Mouse (Mus musculus): ENCODE measurements around the gene Ago4.

Gene Ago4

GRCm38 (mm10) chr4:126526164-126526563, 7.1 kb downstream of the Ago4 start:
- no peak for DNase-seq (ENCODE audit: low spot score)

- DNase-seq (ENCODE audit: low spot score): no peak
These were observed 20.8 kb downstream of the Ago4 start for GRCm38 (mm10) chr4:126512308-126513066.

DNA sequence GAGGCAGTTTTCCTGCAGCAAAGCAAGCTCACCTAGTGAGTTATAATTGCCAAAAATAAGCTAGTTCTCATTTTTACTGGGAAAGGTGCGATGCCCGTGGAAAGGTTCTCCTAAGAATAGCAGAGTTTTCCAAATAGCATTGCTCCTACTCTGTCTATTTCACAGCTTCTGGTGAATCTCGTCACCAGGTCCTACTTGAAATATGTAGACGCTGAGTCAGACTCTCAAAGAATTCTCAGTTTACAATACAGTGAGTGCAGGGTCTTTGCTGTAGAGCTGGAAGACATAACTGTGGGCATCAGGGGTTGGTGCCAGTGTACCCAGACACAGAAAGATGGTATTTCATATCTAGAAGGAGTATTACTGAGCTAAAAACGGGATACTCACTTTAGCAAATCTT, 22.3 kb downstream of the Ago4 start:
- no peak for DNase-seq (ENCODE audit: low spot score)

- DNase-seq (ENCODE audit: low spot score): no peak
These were observed 24.2 kb downstream of the Ago4 start for GRCm38 (mm10) chr4:126509072-126509471.

DNA sequence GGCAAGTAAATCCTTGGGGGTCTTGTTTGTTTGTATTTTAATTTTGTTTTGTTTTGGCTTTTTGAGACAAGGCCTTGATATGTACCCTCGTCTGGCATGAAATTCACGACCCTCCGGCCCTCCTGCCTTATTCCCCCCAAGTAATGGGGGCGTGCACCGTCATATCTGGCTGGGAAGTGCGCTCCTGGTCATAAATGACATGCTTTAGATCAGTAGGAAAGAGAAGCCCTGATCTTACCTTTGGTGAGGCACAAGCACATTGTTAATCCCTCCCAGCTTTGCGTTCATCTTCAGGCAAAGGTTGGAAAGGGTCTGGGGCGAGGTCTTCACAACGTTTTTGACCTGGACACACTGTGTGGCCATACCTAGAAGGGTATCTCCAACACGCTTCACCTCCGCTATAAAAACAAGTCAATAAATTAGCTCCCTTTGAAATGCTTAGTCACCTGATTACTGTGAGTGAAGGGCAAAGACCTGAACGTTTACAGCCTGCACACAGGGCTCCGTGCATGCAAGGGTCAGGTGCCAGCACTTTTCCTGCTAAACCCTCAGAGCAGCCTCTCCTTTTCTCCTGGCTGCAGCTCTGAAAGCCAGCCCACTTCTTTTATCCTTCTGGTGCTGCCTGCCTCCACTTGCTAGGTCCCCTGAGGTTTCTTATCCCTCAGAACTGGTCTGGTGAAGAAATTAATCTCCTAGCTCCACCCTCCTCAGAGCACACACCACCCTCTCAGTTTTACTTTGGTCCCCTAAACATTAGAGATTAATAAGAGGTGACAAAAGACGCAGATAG, 25.0 kb downstream of the Ago4 start:
- DNase-seq (ENCODE audit: low spot score): no peak

GRCm38 (mm10) chr4:126502977-126503309, 30.3 kb downstream of the Ago4 start:
- DNase-seq (ENCODE audit: low spot score): no peak

GRCm38 (mm10) chr4:126502141-126502976, 30.9 kb downstream of the Ago4 start:
- no peak for DNase-seq (ENCODE audit: low spot score)

DNA sequence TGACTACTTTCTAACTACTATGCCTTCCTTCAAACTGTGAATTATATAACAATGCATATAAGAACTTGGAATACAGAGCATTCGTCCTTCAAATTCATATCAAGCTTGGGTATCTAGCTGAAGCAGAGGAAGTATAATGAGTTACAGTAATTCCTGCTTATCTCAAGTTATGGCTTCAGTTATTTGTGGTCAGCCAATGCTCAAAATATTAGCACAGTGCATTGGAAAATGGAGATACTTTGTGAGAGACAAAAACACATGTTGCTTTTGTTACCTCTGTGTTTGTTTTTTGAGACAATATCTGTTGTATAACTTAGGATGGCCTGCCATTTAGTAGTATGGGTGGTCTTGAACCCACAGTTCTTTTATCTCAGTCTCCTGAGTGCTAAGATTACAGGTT, 34.7 kb downstream of the Ago4 start:
- DNase-seq (ENCODE audit: low spot score): no peak

- no peak for DNase-seq (ENCODE audit: low spot score)
These were observed 36.3 kb downstream of the Ago4 start for GRCm38 (mm10) chr4:126496963-126497362.

- no peak for DNase-seq (ENCODE audit: low spot score)
These were observed 37.1 kb downstream of the Ago4 start for GRCm38 (mm10) chr4:126495942-126496790.

DNA sequence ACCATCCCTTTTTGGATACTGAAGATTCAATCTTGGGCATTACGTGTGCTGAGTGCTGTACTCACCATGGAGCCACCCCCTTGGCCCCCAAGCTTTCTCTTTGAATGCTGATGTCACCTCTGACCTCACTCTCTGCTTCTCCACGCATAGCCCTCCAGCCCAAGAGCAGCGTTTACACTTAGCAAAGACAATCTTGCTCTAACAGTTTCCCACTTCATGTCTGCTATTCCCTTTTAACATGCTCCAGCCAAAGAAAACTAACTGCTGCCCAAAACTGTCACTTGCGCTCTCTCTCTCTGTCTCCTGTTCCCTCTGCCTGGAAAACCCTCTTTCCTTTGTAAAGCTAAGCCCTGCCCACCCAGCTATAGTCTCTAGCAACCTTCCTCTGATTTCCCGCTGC, 37.8 kb downstream of the Ago4 start:
- no peak for DNase-seq (ENCODE audit: low spot score)

DNA sequence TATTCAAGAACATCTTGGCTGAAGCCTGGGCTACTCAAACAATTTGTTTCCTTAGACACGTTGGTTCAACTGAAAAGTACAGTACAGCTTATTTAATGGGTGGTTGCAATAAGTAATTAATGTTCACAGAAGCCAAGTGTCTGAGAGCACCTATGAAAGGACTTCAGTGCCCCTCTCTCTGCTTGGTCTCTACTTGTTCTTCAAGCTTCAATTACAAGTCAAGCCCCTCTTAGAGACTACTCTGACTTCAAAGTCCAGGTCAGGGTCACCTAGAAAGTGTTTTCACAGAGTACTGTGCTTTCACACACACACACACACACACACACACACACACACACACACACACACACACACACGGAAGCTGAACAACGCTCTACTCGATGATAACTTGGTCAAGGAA, 39.9 kb downstream of the Ago4 start:
- DNase-seq (ENCODE audit: low spot score): no peak

DNA sequence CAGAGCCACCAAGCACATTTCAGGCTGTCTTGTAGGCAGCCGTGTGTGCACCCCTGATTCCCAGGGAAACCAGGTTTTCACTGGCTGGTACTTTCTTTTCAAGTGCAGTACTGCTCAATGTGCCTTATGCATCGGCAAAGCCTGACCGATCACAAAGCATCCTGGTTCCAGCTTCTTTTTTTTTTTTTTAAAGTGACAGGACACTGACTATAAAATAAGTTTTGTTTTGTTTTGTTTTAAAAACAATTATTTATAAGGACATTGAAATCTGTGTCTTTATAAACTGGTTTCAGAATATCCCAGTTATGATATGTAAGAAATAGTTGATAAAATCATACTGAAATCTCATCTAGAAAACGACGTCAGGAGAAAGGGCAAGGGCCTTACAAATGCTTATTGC, 41.3 kb downstream of the Ago4 start:
- no peak for DNase-seq (ENCODE audit: low spot score)

- no peak for DNase-seq (ENCODE audit: low spot score)
These were observed 42.5 kb downstream of the Ago4 start for GRCm38 (mm10) chr4:126490726-126491125.

DNA sequence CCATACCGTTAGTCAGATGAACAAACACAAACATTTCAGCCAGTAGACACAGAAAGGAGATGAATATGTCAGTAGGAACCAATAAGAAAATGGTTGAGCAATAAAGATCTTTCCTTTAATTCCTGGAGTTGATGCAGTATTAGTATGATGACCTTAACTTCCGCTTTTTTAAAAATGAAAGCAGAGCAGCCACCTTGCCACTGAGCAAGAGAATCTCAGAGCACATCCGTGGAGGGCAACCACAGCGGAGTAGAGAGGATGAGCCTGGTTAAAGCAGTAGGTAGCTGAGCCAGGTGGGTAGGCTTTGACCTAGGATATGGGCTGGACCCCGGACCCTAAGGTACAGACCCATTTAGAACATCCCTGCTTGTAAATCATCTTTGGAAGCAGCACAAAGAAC, 43.5 kb downstream of the Ago4 start:
- DNase-seq (ENCODE audit: low spot score): no peak

GRCm38 (mm10) chr4:126486217-126486616, 47.1 kb downstream of the Ago4 start:
- no peak for DNase-seq (ENCODE audit: low spot score)

- no peak for DNase-seq (ENCODE audit: low spot score)
These were observed 48.2 kb downstream of the Ago4 start for GRCm38 (mm10) chr4:126485065-126485464.

DNA sequence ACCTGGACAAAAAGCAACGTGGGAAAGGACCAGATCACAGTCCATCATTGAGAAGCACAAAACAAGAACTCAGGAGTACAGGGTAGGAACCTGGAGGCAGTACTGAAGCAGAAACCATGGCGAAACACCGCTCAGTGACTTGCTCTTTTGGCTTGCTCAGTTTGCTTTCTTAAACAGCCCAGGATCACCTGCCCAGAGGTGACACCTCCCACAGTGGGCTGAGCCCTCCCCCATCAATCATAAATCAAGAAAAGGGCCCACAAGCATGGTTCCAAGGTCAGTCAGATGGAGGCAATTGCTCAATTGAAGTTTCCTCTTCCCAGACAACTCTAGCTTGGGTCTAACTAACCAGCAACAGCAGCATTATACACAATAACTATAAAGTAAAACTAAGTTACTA, 49.4 kb downstream of the Ago4 start:
- no peak for DNase-seq (ENCODE audit: low spot score)

- no peak for DNase-seq (ENCODE audit: low spot score)
These were observed 50.3 kb downstream of the Ago4 start for GRCm38 (mm10) chr4:126482951-126483350.

DNA sequence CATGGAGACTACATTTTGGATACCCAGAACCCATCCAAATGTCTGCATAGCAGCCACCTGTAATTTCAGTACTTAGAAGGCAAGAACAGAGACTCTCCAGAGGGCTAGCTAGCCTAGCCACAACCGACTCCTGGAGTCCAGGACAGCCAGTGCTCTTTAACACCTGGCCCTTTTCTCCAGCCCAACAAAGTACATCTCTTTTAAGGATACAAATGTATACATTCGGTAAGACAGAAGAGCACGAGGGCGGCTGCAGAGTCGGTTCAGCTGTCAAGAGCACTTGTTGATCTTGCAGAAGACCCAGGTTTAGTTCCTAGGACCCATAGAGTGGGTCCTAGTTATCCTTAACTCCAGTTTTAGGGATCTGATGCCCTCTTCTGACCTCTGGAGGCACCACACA, 51.8 kb downstream of the Ago4 start:
- no peak for DNase-seq (ENCODE audit: low spot score)

GRCm38 (mm10) chr4:126480288-126480687, 53.0 kb downstream of the Ago4 start:
- DNase-seq (ENCODE audit: low spot score): no peak

- DNase-seq (ENCODE audit: low spot score): peak; percentile 53
These were observed 60.2 kb downstream of the Ago4 start for GRCm38 (mm10) chr4:126473031-126473430.
